Mouse (Mus musculus): ENCODE data around the gene Rpp21. TPM values are rescaled to one million over a fixed set of nuclear protein-coding genes. Genes with fewer than 3 reads are reported as not detected.

Rpp21 gene
- polyA plus RNA-seq (2015; fragmentation: Nextera tagmentation; extraction: Ambion mirVana) = 89.3 and 104 TPM in 2 replicates

DNA sequence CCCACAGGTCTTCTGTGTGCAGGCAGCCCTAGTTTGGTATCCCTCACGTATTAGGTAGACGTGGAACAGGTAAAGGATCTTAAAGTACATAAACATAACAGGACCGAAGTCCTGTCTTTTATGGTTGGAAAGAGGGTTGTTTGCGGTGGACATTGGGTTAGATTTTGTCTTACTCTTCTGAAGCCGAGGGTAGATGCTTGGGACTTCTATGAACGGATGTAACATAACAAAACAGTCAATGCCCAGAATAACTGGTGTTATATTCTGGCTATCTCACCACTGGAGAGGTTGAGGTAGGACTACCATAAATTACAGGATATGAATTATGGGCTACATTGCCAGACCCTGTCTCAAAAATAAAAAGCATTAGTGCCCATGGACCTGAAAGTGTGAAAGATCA lies at the start of gene Rpp21:
Rpp21 (minus strand) TSS at position 101 of the 400 bp plus-strand sequence.
- H3K9ac ChIP-seq = peak within 1 kb of the TSS; percentile 86
- H3K4me1 ChIP-seq = peaks cover 7% of the 10 kb centered on the region
- H3K27ac ChIP-seq = peak within 1 kb of the TSS; percentile 87
- H3K4me3 ChIP-seq = peak within 1 kb of the TSS; percentile 77
- H3K4me2 ChIP-seq = peak within 1 kb of the TSS; percentile 60
- WGBS = 48% methylated on average over 6 of the region's 6 CpGs
- peaks cover 48% of the 10 kb centered on the region for H3K36me3 ChIP-seq
- no peaks in the 10 kb centered on the region for H3K27me3 ChIP-seq
- no peak for ATAC-seq (ENCODE audit: insufficient number of reproducible peaks, low FRiP score, low TSS enrichment, low read depth)
- no peaks in the 10 kb centered on the region for H3K9me3 ChIP-seq

- Histone ChIP-seq H3K36me3 (peaks cover 8% of the 10 kb centered on the region), H3K27me3 (no peaks in the 10 kb centered on the region), H3K9ac (no peak within 1 kb of the TSS), H3K4me2 (no peak within 1 kb of the TSS), H3K27ac (no peak within 1 kb of the TSS), H3K4me3 (no peak within 1 kb of the TSS), H3K9me3 (no peaks in the 10 kb centered on the region), H3K4me1 (no peaks in the 10 kb centered on the region)
- ATAC-seq (ENCODE audit: insufficient number of reproducible peaks, low FRiP score, low TSS enrichment, low read depth) = no peak
- 92% methylated on average over 2 of the region's 2 CpGs for WGBS
These were observed 28.5 kb upstream of the Rpp21 start, which contains the start of gene H2-M10.2 for GRCm38 (mm10) chr17:36286390-36286789. Gene H2-M10.2 (minus strand): TSS chr17:36286490.

- WGBS = 93% methylated on average over 4 of the region's 4 CpGs
- no peak for ATAC-seq (ENCODE audit: insufficient number of reproducible peaks, low FRiP score, low TSS enrichment, low read depth)
- no peaks in the 10 kb centered on the region for H3K4me1 ChIP-seq
- H3K36me3 ChIP-seq = peaks cover 28% of the 10 kb centered on the region
- no peak overlapping the region for H3K27ac ChIP-seq
- H3K9me3 ChIP-seq = no peaks in the 10 kb centered on the region
- H3K4me2 ChIP-seq = no peak overlapping the region
- no peaks in the 10 kb centered on the region for H3K27me3 ChIP-seq
- no peak overlapping the region for H3K9ac ChIP-seq
- no peak overlapping the region for H3K4me3 ChIP-seq
These were observed 23.8 kb upstream of the Rpp21 start for GRCm38 (mm10) chr17:36281521-36282245.

GRCm38 (mm10) chr17:36274776-36275175 lies 16.9 kb upstream of the Rpp21 start:
- H3K9ac ChIP-seq = no peak overlapping the region
- H3K36me3 ChIP-seq = peaks cover 24% of the 10 kb centered on the region
- WGBS = 85% methylated on average over 4 of the region's 4 CpGs
- H3K4me2 ChIP-seq = no peak overlapping the region
- H3K4me3 ChIP-seq = no peak overlapping the region
- peaks cover 34% of the 10 kb centered on the region for H3K4me1 ChIP-seq
- ATAC-seq (ENCODE audit: insufficient number of reproducible peaks, low FRiP score, low TSS enrichment, low read depth) = no peak
- no peaks in the 10 kb centered on the region for H3K27me3 ChIP-seq
- H3K9me3 ChIP-seq = no peaks in the 10 kb centered on the region
- no peak overlapping the region for H3K27ac ChIP-seq

DNA sequence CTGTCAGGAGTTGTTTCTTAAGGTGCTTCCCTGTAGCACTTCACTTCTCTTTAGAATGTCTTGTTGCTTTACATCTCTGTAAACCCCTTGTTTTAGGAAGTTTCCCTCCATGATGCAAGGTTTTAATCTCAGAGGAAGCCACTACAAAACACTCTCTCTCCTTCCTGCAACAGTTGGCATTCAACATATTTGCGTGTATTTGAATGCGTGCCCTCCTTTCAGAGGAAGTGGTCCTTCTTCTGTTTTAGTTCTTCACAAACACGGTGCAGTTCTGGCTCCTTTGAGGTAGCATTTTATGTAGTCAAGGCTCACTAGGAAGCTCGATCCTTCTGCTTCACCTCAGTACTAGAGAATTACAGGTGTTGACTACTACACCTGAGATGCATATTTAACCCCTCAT lies 15.9 kb upstream of the Rpp21 start:
- no peak overlapping the region for H3K27ac ChIP-seq
- no peak for ATAC-seq (ENCODE audit: insufficient number of reproducible peaks, low FRiP score, low TSS enrichment, low read depth)
- H3K4me2 ChIP-seq = no peak overlapping the region

DNA sequence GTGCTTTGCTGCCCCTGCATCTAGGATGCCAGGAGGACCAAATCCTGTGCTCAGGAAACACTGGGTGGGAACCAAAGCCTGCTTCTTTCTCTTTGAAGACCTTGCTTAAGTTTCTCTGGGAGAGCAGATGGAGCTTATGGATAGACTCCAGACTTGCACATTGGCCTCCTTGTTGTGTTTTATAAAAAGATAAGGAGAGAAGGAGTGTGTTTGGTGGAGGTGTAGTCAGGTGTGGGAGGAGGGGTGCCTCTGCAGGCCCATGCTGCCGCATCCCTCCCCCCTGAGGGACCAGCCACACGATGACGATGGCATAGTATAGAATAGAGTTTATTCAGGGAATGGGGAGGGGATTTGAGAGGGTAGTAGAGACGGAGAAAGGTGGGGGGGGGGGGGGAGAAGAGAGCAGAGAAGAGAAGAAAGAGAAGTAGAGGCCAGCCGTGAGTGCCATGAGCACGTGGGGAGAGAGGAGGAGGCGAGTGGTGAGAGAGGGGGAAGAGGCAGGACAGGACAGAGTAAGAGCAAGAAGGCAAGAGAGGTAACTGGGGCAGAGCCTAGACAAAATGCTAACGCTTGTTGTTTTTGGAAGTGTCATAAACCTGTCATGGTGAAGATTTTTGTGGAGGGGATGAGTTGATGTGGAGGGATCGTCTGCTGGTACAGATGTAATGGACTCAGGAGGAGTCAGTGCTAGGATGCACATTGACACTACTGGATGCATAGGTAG lies 14.9 kb upstream of the Rpp21 start:
- ATAC-seq (ENCODE audit: insufficient number of reproducible peaks, low FRiP score, low TSS enrichment, low read depth) = no peak
- no peaks in the 10 kb centered on the region for H3K27me3 ChIP-seq
- H3K4me1 ChIP-seq = peaks cover 35% of the 10 kb centered on the region
- H3K4me3 ChIP-seq = peak overlapping the region; percentile 90
- no peaks in the 10 kb centered on the region for H3K9me3 ChIP-seq
- peaks cover 22% of the 10 kb centered on the region for H3K36me3 ChIP-seq
- 0 out of 2 replicates have a peak overlapping the region, but pooled peaks have one; percentile 95 for H3K9ac ChIP-seq
- no peak overlapping the region for H3K27ac ChIP-seq
- 80% methylated on average over 9 of the region's 9 CpGs for WGBS
- H3K4me2 ChIP-seq = peak overlapping the region; percentile 82

More for the DNA sequence above, 15.9 kb upstream of the Rpp21 start:
- no peaks in the 10 kb centered on the region for H3K27me3 ChIP-seq
- no peaks in the 10 kb centered on the region for H3K9me3 ChIP-seq
- H3K4me1 ChIP-seq = peaks cover 35% of the 10 kb centered on the region
- H3K4me3 ChIP-seq = no peak overlapping the region
- H3K36me3 ChIP-seq = peaks cover 22% of the 10 kb centered on the region
- 86% methylated on average over 4 of the region's 4 CpGs for WGBS
- no peak overlapping the region for H3K9ac ChIP-seq

- Histone ChIP-seq H3K4me2 (peak within 1 kb of the TSS; percentile 82), H3K27me3 (no peaks in the 10 kb centered on the region), H3K4me3 (peak within 1 kb of the TSS; percentile 90), H3K9me3 (no peaks in the 10 kb centered on the region), H3K4me1 (peaks cover 35% of the 10 kb centered on the region), H3K27ac (peak within 1 kb of the TSS; percentile 96), H3K9ac (peak within 1 kb of the TSS; percentile 95), H3K36me3 (peaks cover 30% of the 10 kb centered on the region)
- WGBS = under 1% methylated on average over 43 of the region's 43 CpGs
- peak; percentile 72 for ATAC-seq (ENCODE audit: insufficient number of reproducible peaks, low FRiP score, low TSS enrichment, low read depth)
These were observed 13.9 kb upstream of the Rpp21 start, which contains the start of gene Trim39 for GRCm38 (mm10) chr17:36271586-36272256. Gene Trim39 (minus strand): TSS chr17:36272247.

DNA sequence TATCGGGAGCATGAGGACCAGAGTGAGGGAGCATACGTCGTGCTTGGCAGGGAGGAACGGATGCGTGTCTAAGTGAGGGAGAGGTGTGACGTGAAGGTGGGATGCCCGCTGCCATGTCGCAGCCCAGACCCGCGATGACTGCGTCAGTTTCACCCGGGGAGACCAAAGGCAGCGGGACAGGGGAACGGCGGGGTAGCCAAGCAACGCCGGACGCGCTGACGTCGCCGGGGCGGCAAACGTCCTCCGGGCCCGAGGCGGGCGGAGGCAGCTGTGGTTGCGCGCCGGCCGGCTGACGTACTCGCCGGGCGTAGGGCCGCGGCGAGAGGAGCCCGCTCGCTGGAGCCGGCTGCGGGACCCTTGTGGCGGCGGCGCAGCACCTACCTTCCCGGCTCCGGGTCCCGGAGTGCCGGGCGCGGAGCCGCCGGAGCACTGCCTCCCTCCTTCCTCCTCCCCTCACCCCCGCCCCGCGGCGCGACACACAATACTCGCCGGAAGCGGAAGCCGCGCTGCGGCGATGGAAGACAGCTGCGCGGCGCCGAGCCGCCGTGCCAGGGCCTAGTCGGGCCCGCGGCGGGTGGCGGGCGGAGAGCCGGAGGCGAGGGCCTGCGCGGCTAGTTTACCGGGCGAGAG lies 13.2 kb upstream of the Rpp21 start:
- H3K4me3 ChIP-seq = peak overlapping the region; percentile 90
- peak overlapping the region; percentile 95 for H3K9ac ChIP-seq
- peaks cover 30% of the 10 kb centered on the region for H3K36me3 ChIP-seq
- H3K9me3 ChIP-seq = no peaks in the 10 kb centered on the region
- H3K27ac ChIP-seq = peak overlapping the region; percentile 96
- ATAC-seq (ENCODE audit: insufficient number of reproducible peaks, low FRiP score, low TSS enrichment, low read depth) = peak; percentile 90
- peak overlapping the region; percentile 82 for H3K4me2 ChIP-seq
- H3K27me3 ChIP-seq = no peaks in the 10 kb centered on the region
- under 1% methylated on average over 70 of the region's 84 CpGs for WGBS
- H3K4me1 ChIP-seq = peaks cover 35% of the 10 kb centered on the region

DNA sequence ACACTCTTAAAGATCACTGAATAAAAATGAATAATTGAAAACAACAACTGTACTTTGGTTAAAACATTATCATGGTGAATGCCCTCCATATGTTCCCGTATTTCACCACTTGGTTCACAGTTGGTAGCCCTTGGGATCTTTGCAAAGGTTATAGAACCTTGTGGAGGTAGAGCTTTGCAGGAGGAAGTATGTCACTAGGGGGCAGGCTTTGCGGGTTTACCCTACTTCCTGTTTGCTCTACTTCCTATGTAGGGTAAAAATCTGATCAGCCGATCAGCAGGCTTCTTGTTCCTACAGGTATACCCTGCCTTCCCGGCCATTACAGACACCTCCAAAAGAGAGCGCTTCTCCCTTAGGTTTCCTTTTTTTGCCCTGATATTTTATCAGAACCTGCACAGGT lies 8.0 kb upstream of the Rpp21 start:
- Histone ChIP-seq H3K27ac (no peak overlapping the region), H3K4me3 (no peak overlapping the region), H3K9ac (no peak overlapping the region), H3K4me1 (peaks cover 9% of the 10 kb centered on the region), H3K27me3 (no peaks in the 10 kb centered on the region), H3K4me2 (no peak overlapping the region), H3K9me3 (no peaks in the 10 kb centered on the region), H3K36me3 (peaks cover 67% of the 10 kb centered on the region)
- ATAC-seq (ENCODE audit: insufficient number of reproducible peaks, low FRiP score, low TSS enrichment, low read depth) = no peak
- 77% methylated on average over 5 of the region's 5 CpGs for WGBS

GRCm38 (mm10) chr17:36264273-36264925 lies 6.5 kb upstream of the Rpp21 start:
- H3K9ac ChIP-seq = no peak overlapping the region
- H3K27me3 ChIP-seq = no peaks in the 10 kb centered on the region
- no peak overlapping the region for H3K4me2 ChIP-seq
- no peaks in the 10 kb centered on the region for H3K9me3 ChIP-seq
- H3K4me3 ChIP-seq = no peak overlapping the region
- no peak for ATAC-seq (ENCODE audit: insufficient number of reproducible peaks, low FRiP score, low TSS enrichment, low read depth)
- 87% methylated on average over 3 of the region's 3 CpGs for WGBS
- peaks cover 81% of the 10 kb centered on the region for H3K36me3 ChIP-seq
- H3K4me1 ChIP-seq = no peaks in the 10 kb centered on the region
- no peak overlapping the region for H3K27ac ChIP-seq

GRCm38 (mm10) chr17:36261511-36262166 lies 3.8 kb upstream of the Rpp21 start:
- no peak for ATAC-seq (ENCODE audit: insufficient number of reproducible peaks, low FRiP score, low TSS enrichment, low read depth)
- Histone ChIP-seq H3K27ac (no peak overlapping the region), H3K4me3 (no peak overlapping the region), H3K9ac (no peak overlapping the region), H3K4me2 (no peak overlapping the region), H3K4me1 (peaks cover 4% of the 10 kb centered on the region), H3K9me3 (no peaks in the 10 kb centered on the region), H3K27me3 (no peaks in the 10 kb centered on the region), H3K36me3 (peaks cover 76% of the 10 kb centered on the region)
- WGBS = 90% methylated on average over 9 of the region's 9 CpGs
